Mouse (Mus musculus) ES-Bruce4 (cell line): ENCODE measurements at regions not wholly inside any gene's neighbourhood (a gene's known extent, or its start where the extent isn't known, plus 50 kb on each side); places are given as distances from the start of the nearest gene placed in this dataset.

Experiments
- H3K27ac ChIP-seq: 2 replicates; pipeline ENCODE4 v1.5.1; 2012; ENCODE audit warnings: low read length, inconsistent platforms; ENCODE audit not compliant: insufficient read depth
- H3K27me3 ChIP-seq: 2 replicates; pipeline ENCODE4 v1.6.1; 2012; ENCODE audit warnings: mild to moderate bottlenecking, low read length, inconsistent platforms; ENCODE audit not compliant: control insufficient read depth, poor library complexity, insufficient read depth, severe bottlenecking
- H3K36me3 ChIP-seq: 2 replicates; pipeline ENCODE4 v1.6.1; 2012; ENCODE audit warnings: inconsistent platforms, mild to moderate bottlenecking, low read length, moderate library complexity; ENCODE audit not compliant: control insufficient read depth, poor library complexity, insufficient read depth, severe bottlenecking
- H3K4me1 ChIP-seq: one replicate; pipeline ENCODE4 v1.8.1; 2011; ENCODE audit warnings: low read length; ENCODE audit not compliant: control insufficient read depth, insufficient read depth
- H3K4me3 ChIP-seq: 2 replicates; pipeline ENCODE4 v1.5.1; 2011; ENCODE audit warnings: low read depth, mild to moderate bottlenecking, low read length
- H3K9ac ChIP-seq: 2 replicates; pipeline ENCODE4 v1.6.1; 2012; ENCODE audit warnings: low read depth, mild to moderate bottlenecking, inconsistent platforms; ENCODE audit not compliant: poor library complexity, severe bottlenecking
- H3K9me3 ChIP-seq: replicated peaks from 2 replicates; pipeline ENCODE4 v1.6.1; 2012; ENCODE audit warnings: mild to moderate bottlenecking, low read length, inconsistent platforms; ENCODE audit not compliant: control insufficient read depth, poor library complexity, insufficient read depth, severe bottlenecking
- CTCF ChIP-seq: IDR thresholded peaks from one replicate; pipeline ENCODE4 v1.8.1; 2011; ENCODE audit warnings: low read depth, low read length
- EP300 ChIP-seq: IDR thresholded peaks from 2 replicates; pipeline ENCODE4 v1.6.1; 2011; ENCODE audit warnings: low read depth, low read length; ENCODE audit not compliant: insufficient read depth
- POLR2A ChIP-seq: IDR thresholded peaks from one replicate; pipeline ENCODE4 v1.8.1; 2011; ENCODE audit warnings: low read length; ENCODE audit not compliant: insufficient read depth

GRCm38 (mm10) chr2:166429918-166430317, 274.5 kb upstream of the Sulf2 start:
- Histone ChIP-seq H3K9ac (no peak overlapping the region), H3K9me3 (no peaks in the 10 kb centered on the region), H3K4me1 (no peaks in the 10 kb centered on the region), H3K36me3 (no peaks in the 10 kb centered on the region), H3K4me3 (no peak overlapping the region), H3K27me3 (no peaks in the 10 kb centered on the region), H3K27ac (no peak overlapping the region)
- no peak for TF ChIP-seq POLR2A
- TF ChIP-seq CTCF: no peak
- no peak for TF ChIP-seq EP300

DNA sequence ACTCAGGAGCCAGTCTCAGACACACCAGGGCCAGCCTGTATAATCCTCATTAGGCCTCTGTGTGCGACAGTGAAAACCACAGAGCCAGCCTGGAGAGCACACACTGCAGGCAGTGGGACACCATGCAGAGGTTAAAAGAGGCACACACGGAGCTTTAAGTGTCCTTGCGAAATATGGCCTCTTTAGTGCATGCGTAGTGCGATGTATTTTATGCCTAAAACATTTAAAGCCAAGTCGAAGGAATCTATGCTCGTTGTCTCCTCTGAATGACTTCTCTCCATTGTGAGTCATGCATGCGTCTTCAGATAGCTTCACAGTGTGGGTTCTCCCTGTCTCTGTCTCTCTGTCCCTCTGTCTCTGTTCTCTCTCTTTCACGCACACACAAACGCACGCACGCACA, 274.0 kb upstream of the Sulf2 start:
- TF ChIP-seq CTCF: no peak
- TF ChIP-seq EP300: no peak
- TF ChIP-seq POLR2A: no peak
- no peak overlapping the region for H3K27ac ChIP-seq

GRCm38 (mm10) chr2:166427390-166427789, 271.9 kb upstream of the Sulf2 start:
- Histone ChIP-seq H3K9me3 (no peaks in the 10 kb centered on the region), H3K9ac (no peak overlapping the region), H3K4me1 (no peaks in the 10 kb centered on the region), H3K36me3 (no peaks in the 10 kb centered on the region), H3K4me3 (no peak overlapping the region), H3K27me3 (no peaks in the 10 kb centered on the region), H3K27ac (no peak overlapping the region)
- no peak for TF ChIP-seq POLR2A
- no peak for TF ChIP-seq EP300
- TF ChIP-seq CTCF: no peak

More for the DNA sequence above, 274.0 kb upstream of the Sulf2 start:
- H3K4me3 ChIP-seq: no peak overlapping the region
- no peaks in the 10 kb centered on the region for H3K27me3 ChIP-seq
- H3K9me3 ChIP-seq: no peaks in the 10 kb centered on the region
- H3K36me3 ChIP-seq: no peaks in the 10 kb centered on the region
- no peak overlapping the region for H3K9ac ChIP-seq
- no peaks in the 10 kb centered on the region for H3K4me1 ChIP-seq

- TF ChIP-seq POLR2A: no peak
- no peak for TF ChIP-seq CTCF
- no peak for TF ChIP-seq EP300
- Histone ChIP-seq H3K27me3 (no peaks in the 10 kb centered on the region), H3K9ac (no peak overlapping the region), H3K27ac (no peak overlapping the region), H3K4me1 (no peaks in the 10 kb centered on the region), H3K9me3 (no peaks in the 10 kb centered on the region), H3K4me3 (no peak overlapping the region), H3K36me3 (no peaks in the 10 kb centered on the region)
Measured at GRCm38 (mm10) chr2:166426960-166427359, 271.5 kb upstream of the Sulf2 start.

- Histone ChIP-seq H3K9me3 (no peaks in the 10 kb centered on the region), H3K4me1 (no peaks in the 10 kb centered on the region), H3K27me3 (no peaks in the 10 kb centered on the region), H3K27ac (no peak overlapping the region), H3K9ac (no peak overlapping the region), H3K36me3 (no peaks in the 10 kb centered on the region), H3K4me3 (no peak overlapping the region)
- no peak for TF ChIP-seq EP300
- TF ChIP-seq CTCF: no peak
- no peak for TF ChIP-seq POLR2A
Measured at GRCm38 (mm10) chr2:166426457-166426856, 271.0 kb upstream of the Sulf2 start.

- TF ChIP-seq CTCF (no peak), POLR2A (no peak), EP300 (no peak)
Measured at GRCm38 (mm10) chr2:166425141-166425540, 269.7 kb upstream of the Sulf2 start.

GRCm38 (mm10) chr2:166423132-166423660, 267.7 kb upstream of the Sulf2 start:
- H3K27me3 ChIP-seq: no peaks in the 10 kb centered on the region
- H3K27ac ChIP-seq: no peak overlapping the region
- TF ChIP-seq EP300: no peak
- no peak for TF ChIP-seq CTCF
- no peak for TF ChIP-seq POLR2A
- no peaks in the 10 kb centered on the region for H3K36me3 ChIP-seq
- no peak overlapping the region for H3K4me3 ChIP-seq
- peaks cover under 1% of the 10 kb centered on the region for H3K4me1 ChIP-seq
- no peak overlapping the region for H3K9ac ChIP-seq
- H3K9me3 ChIP-seq: no peaks in the 10 kb centered on the region

More at GRCm38 (mm10) chr2:166425141-166425540, 269.7 kb upstream of the Sulf2 start:
- Histone ChIP-seq H3K27ac (no peak overlapping the region), H3K27me3 (no peaks in the 10 kb centered on the region), H3K9ac (no peak overlapping the region), H3K9me3 (no peaks in the 10 kb centered on the region), H3K4me1 (no peaks in the 10 kb centered on the region), H3K36me3 (no peaks in the 10 kb centered on the region), H3K4me3 (no peak overlapping the region)
